Mouse (Mus musculus): ENCODE results near the gene Olah.

The Olah gene

GRCm38 (mm10) chr2:3348422-3348821 lies 48.6 kb downstream of the Olah start:
- DNase-seq, result no peak

GRCm38 (mm10) chr2:3335611-3336301 lies 61.3 kb downstream of the Olah start, which contains the start of gene Acbd7:
Acbd7 (plus strand) TSS chr2:3336168.
- peak; percentile 75 for DNase-seq

- no peak for DNase-seq
Measured at GRCm38 (mm10) chr2:3333761-3334160, 63.2 kb downstream of the Olah start.

GRCm38 (mm10) chr2:3332484-3333242 lies 64.3 kb downstream of the Olah start, which contains the start of gene Rpp38:
Rpp38 (minus strand) TSS chr2:3332643.
- peak; percentile 99 for DNase-seq

GRCm38 (mm10) chr2:3332056-3332455 lies 65.0 kb downstream of the Olah start:
- DNase-seq, result no peak

GRCm38 (mm10) chr2:3331071-3331703 lies 65.8 kb downstream of the Olah start:
- no peak for DNase-seq

GRCm38 (mm10) chr2:3327351-3327750 lies 69.7 kb downstream of the Olah start:
- peak; percentile 73 for DNase-seq

GRCm38 (mm10) chr2:3326547-3326946 lies 70.5 kb downstream of the Olah start:
- DNase-seq, result no peak

GRCm38 (mm10) chr2:3324381-3325130 lies 72.5 kb downstream of the Olah start:
- no peak for DNase-seq

GRCm38 (mm10) chr2:3323132-3323531 lies 73.9 kb downstream of the Olah start:
- DNase-seq, result no peak

- DNase-seq, result peak; percentile 25
Measured at GRCm38 (mm10) chr2:3305426-3306025, 91.5 kb downstream of the Olah start.

GRCm38 (mm10) chr2:3295826-3296225 lies 101.2 kb downstream of the Olah start:
- no peak for DNase-seq

GRCm38 (mm10) chr2:3292170-3292569 lies 104.8 kb downstream of the Olah start:
- DNase-seq, result no peak

Data from kidney, adult 9 months (tissue).